Mouse (Mus musculus) neural tube, postnatal 0 days (tissue): Measurements from ENCODE around the gene Tctex1d2. TPM values are rescaled to one million over a fixed set of nuclear protein-coding genes. Genes with fewer than 3 reads are reported as not detected.

Experiments used
- polyA plus RNA-seq: library from polyadenylated mRNA; unstranded; fragments of >200 nt; fragmentation: Nextera tagmentation; extraction: Ambion mirVana; gene quantifications from 2 replicates; pipeline ENCODE4 v1.2.1, GENCODE M21; 2015

Gene Tctex1d2
- 51.3 and 53.2 TPM in 2 replicates for polyA plus RNA-seq

DNA sequence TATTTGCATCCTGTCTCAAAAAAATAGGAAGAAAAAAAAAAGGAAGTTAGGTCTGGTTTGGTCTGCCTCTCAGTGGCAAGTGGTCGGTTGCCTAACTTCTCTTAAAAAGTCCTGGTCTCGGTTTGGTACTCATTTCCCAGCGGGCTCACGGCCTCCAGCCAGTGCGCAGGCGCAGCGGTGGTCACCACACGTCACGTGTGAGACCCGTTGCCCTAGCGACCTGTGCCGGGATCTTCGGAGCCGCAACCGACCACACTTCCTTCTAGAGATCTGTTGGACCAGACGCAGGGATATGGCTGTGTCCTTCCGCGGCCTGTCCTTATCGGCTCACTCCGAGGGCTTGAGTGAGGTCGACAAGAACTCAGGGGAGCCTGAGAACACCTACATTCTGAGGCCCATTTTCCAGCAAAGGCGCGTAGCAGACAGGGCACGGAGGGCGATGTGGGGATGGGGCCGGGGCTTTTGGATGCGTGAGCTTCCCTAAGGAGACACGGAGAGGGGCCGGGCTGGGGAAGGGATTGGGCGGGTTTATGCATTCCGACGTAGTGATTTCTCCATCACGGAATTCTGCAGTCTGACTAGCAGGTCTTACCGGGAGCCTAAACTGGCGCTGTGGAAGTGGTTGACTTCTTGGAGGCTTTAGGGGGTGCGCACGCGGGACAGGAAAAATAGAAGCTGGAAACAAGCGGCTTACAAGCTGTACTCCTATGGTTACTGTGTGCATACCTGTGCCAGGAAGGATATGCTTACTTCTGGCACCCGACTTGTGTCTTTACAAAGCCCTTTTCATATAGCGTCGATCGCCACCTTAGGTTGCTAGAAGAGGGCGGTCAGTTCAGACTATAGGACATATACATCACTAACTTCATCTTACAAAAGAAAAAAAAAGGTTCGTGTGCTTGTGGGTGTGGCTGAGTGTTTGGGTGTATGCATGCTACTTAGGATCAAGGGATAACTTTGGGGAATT, at the start of gene Tctex1d2:
Tctex1d2 (plus strand) TSS at position 186 of the 967 bp plus-strand sequence.

DNA sequence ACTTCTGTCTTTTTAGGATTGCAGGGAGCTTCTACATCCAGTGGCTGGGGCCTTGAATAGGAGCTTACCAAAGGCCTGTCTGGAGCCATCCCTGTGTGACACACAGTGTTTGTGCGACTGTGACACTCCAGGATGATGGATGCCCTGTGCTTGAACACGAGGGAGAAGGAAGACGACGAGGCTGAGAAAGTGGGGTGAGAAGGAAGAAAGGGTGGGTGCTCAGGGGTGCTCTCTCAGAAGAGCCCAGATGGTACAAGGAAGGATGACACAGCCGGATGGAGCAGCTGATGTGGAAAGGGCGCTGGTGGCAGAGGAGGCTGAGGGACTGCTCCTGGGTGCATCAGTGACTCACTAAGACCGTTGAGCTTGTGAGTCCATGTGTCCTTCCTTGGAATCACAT, 19.2 kb upstream of the Tctex1d2 start, which contains the start of gene Tm4sf19:
Tm4sf19 (plus strand) TSS at position 240 of the 400 bp plus-strand sequence.

DNA sequence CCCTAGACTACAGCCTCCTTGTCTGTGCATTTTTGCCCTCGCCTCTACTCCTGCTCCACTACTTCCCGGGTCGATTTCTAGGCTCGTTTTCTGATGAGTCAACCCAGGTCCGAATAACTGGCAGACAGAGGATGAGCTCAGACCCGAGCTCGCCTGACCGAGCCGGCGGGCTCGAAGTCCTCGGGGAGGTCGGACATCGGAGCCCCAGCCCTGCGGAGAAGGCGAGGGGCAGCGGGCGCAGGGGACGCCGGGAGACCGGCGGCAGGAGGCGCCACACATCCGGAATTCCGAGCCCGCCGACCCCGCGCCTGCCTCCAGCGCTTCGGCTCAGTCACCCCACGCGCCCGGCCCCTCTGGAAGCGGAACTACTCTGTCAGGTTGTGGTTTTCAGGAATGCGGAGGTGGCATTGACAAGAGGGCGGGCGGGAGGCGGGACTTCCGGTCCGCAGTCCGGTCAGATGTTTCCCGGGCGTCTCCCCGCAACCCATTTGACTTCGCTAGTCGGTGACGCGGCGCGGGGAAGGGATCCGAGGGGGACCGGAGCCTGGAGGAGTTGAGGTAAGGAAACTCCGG, 11.1 kb downstream of the Tctex1d2 start, which contains the start of gene Pcyt1a:
Pcyt1a (plus strand) TSS at position 448 of the 573 bp plus-strand sequence.

Other genes starting within 250 kb of the Tctex1d2 start
- gene Bex6, start 239.9 kb upstream of the Tctex1d2 start, polyA plus RNA-seq, result not detected in 2 replicates
- 17.6 and 18.9 TPM in 2 replicates for gene Fbxo45, start 172.5 kb upstream of the Tctex1d2 start, polyA plus RNA-seq
- gene Wdr53, start 172.5 kb upstream of the Tctex1d2 start, polyA plus RNA-seq, result 16.5 and 16.9 TPM in 2 replicates
- gene Smco1, start 148.2 kb upstream of the Tctex1d2 start, polyA plus RNA-seq, result not detected in 2 replicates
- 28.8 and 30.3 TPM in 2 replicates for gene Rnf168, start 142.2 kb upstream of the Tctex1d2 start, polyA plus RNA-seq
- 13.5 and 15.4 TPM in 2 replicates for gene Ubxn7, start 87.4 kb upstream of the Tctex1d2 start, polyA plus RNA-seq
- 0.19 TPM in 1 of 2 replicates, not detected in the other for gene Tm4sf19, start 19.2 kb upstream of the Tctex1d2 start, polyA plus RNA-seq
- 47.1 and 47.8 TPM in 2 replicates for gene Pcyt1a, start 11.2 kb downstream of the Tctex1d2 start, polyA plus RNA-seq
- gene Slc51a, start 68.2 kb downstream of the Tctex1d2 start, polyA plus RNA-seq, result 0.22 and 0.37 TPM in 2 replicates
- gene Zdhhc19, start 76.6 kb downstream of the Tctex1d2 start, polyA plus RNA-seq, result 0.22 TPM in 1 of 2 replicates, not detected in the other
- gene Tfrc, start 189.2 kb downstream of the Tctex1d2 start, polyA plus RNA-seq, result 30.9 and 33.9 TPM in 2 replicates
- gene Tnk2, start 224.2 kb downstream of the Tctex1d2 start, polyA plus RNA-seq, result 20.6 and 23.5 TPM in 2 replicates